Mouse (Mus musculus) kidney, adult 2 months (tissue): ENCODE data around the gene Gk2.

Experiments used
- CTCF ChIP-seq: fragments of 200-500 bp; conservative IDR thresholded peaks from 2 replicates; pipeline ENCODE4 v1.5.1; 2011; ENCODE audit warnings: low read depth, mild to moderate bottlenecking, control low read depth, low read length, moderate library complexity, mixed read lengths; ENCODE audit not compliant: insufficient read depth, insufficient read length
- POLR2A ChIP-seq: fragments of 200-500 bp; IDR thresholded peaks from one replicate; pipeline ENCODE4 v1.6.1; 2011; ENCODE audit warnings: low read depth, low read length, control low read depth

DNA sequence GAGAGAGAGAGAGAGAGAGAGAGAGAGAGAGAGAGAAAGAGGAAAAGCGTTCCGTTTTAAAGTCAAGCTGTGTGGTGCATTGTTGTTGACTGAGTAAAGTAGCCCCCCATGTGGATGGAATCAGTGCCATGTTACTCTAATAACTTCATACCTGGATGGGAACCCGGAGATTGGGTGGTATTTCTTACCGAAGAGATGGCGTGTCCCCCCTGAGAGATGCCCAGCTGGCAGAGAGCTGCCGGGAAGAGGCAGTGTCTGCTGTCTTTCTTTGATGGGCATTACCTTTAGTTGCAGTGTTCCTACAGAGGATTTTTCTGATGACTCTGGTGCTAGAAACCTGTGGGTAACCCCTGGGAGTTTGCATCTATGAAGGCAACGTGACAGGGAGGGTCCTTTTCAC is 10.4 kb upstream of the Gk2 start:
- TF ChIP-seq CTCF (no peak), POLR2A (no peak)
